Comparison of ENCODE assay signal across 14 mouse cellular contexts in the genomic region with DNA sequence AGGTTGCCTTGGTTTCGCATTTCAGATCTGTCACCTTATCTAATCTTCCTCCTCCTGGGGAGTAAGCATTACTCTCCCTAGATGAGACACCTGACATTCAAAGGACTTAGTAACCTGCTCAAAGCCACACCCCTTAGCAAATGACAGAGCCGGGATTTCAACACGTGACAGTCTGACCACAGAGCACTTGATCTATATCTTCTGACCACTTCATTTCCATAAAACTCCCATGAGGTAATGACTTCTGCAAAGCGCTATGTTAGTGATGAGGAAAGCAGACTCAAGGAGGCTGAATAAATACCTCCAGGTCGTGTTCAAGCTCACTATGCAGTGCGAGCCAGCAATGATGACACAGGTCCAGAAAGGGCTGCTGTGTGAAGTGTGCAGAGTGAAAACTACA. TPM values are rescaled to one million over a fixed set of nuclear protein-coding genes. Genes with fewer than 3 reads are reported as not detected.
A peak's percentile ranks its signal among the peaks of the same experiment; 100 is the strongest.
DNase-seq lines count a peak whose midpoint lies in the region; ATAC-seq and TF ChIP-seq lines count a peak whose summit lies in the region.
"Had no signal": no experiment of that assay in that cellular context is flagged by ENCODE, and none has a peak within 500 bp of the region (broad histone marks: within the 10 kb centered on the region; RNA-seq: fewer than 3 reads in every experiment).

No protein-coding gene starts in this region.

- peak; percentile 49 for ATAC-seq in Patski
- ATAC-seq in neural tube, embryonic 15.5 days (ENCODE audit: low FRiP score), result no peak

- no peak overlapping the region for H3K4me2 ChIP-seq in neural tube, embryonic 15.5 days

- no peaks in the 10 kb centered on the region for H3K27me3 ChIP-seq in Patski
- H3K27me3 ChIP-seq in neural tube, embryonic 15.5 days (replicated peaks), result no peaks in the 10 kb centered on the region
- H3K27me3 ChIP-seq: megakaryocyte, embryonic 14.5 days had no signal

- no peaks in the 10 kb centered on the region for H3K9me3 ChIP-seq in neural tube, embryonic 15.5 days (replicated peaks)
- H3K9me3 ChIP-seq: megakaryocyte, embryonic 14.5 days had no signal

- H3K27ac ChIP-seq in neural tube, embryonic 15.5 days (replicated peaks), result no peak overlapping the region
- H3K27ac ChIP-seq: heart, adult 2 months had no signal

- no peaks in the 10 kb centered on the region for H3K36me3 ChIP-seq in neural tube, embryonic 15.5 days

- no peak overlapping the region for H3K9ac ChIP-seq in neural tube, embryonic 15.5 days (replicated peaks)

- peaks cover 5% of the 10 kb centered on the region; the same call in 1 of the 2 replicates for H3K4me1 ChIP-seq in neural tube, embryonic 15.5 days

- H3K4me3 ChIP-seq in neural tube, embryonic 15.5 days (replicated peaks), result no peak overlapping the region
- H3K4me3 ChIP-seq: heart, adult 2 months; megakaryocyte, embryonic 14.5 days had no signal

- 87% methylated on average over 6 of the region's 6 CpGs for WGBS in neural tube, embryonic 15.5 days

- DNase-seq in thymus, postnatal 0 days (ENCODE audit: low spot score), result peak; percentile 26
- DNase-seq in thymus, postnatal 10 days (ENCODE audit: low spot score in 2 of 2), result no peak
- no peak for DNase-seq in Patski (ENCODE audit: low read depth, low spot score)
- DNase-seq in lung, postnatal 25 days (ENCODE audit: low spot score), result peak; percentile 63
- DNase-seq in left cerebral cortex, adult 9 months (ENCODE audit: low spot score in 2 of 2), result no peak
- DNase-seq in layer of hippocampus, postnatal 10 days (ENCODE audit: low spot score in 2 of 2), result no peak
- DNase-seq: adrenal gland, adult 8-10 months; cerebellum, postnatal 36 days; heart, adult 2 months; kidney, adult 2 months; layer of hippocampus, postnatal 36 days; liver had no signal

- TF ChIP-seq CTCF in Patski (IDR thresholded peaks at IDR 0.05), result no peak

- CTCF ChIA-PET in Patski (lab: Charles Lee), result interaction anchor here (1.1 to 1.3 kb wide), 2 partner anchors 29 to 31 kb away, joined by 3 to 6 read pairs; no protein-coding TSS in a partner anchor

- POLR2A ChIA-PET in Patski (lab: Charles Lee), result no interaction called here

- in situ Hi-C loops in Patski (cut with MboI; ENCODE audit: low pct_unique_long_range_greater_than_20kb), result no loop called here

RNA-seq across cellular contexts. Expression of a gene that starts 52.1 kb away (rescaled TPM):
- 18.2 and 18.9 TPM in 2 replicates for polyA plus RNA-seq in thymus, postnatal 0 days (2015; fragmentation: Nextera tagmentation; extraction: Ambion mirVana)
- 84.2 TPM for polyA plus RNA-seq in Patski (2021)
- 10 to 100 TPM; 13.4 to 15.9 TPM for total RNA-seq in layer of hippocampus, postnatal 10 days (2021)
- polyA plus RNA-seq in neural tube, embryonic 15.5 days (2015; fragmentation: Nextera tagmentation; extraction: Ambion mirVana), result 19.3 and 21.9 TPM in 2 replicates

Comparison
In these comparisons a context has a peak if more than half of its experiments do, and no peak if none do; other contexts are left out.
1. DNase-seq: peak in thymus, postnatal 0 days (single experiment) and lung, postnatal 25 days (single experiment); none in thymus, postnatal 10 days (0 of 2), Patski (single experiment), left cerebral cortex, adult 9 months (0 of 2) and layer of hippocampus, postnatal 10 days (0 of 2).